Mouse (Mus musculus) limb, embryonic 14.5 days (tissue): ENCODE results near the gene Gpr84. TPM values are rescaled to one million over a fixed set of nuclear protein-coding genes. Genes with fewer than 3 reads are reported as not detected.

Experiments used
- ATAC-seq: fragments of 200-750 bp; cut with Nextera tagmentation; 2 replicates; pipeline ENCODE4 v1.8.0; 2017; ENCODE audit warnings: low read depth, moderate number of reproducible peaks, moderate TSS enrichment; ENCODE audit not compliant: low FRiP score
- DNase-seq: peaks from one replicate; pipeline ENCODE4 v3.0.0-alpha.2; 2015; ENCODE audit warnings: low spot score
- H3K27ac ChIP-seq: fragments of 300-500 bp; sonication (generic); replicated peaks from 2 replicates; pipeline ENCODE4 v1.5.1; 2014; ENCODE audit warnings: low read depth, mild to moderate bottlenecking, low read length, moderate library complexity, mixed read lengths
- H3K27me3 ChIP-seq: fragments of 300-500 bp; sonication (generic); 2 replicates; pipeline ENCODE4 v1.6.1; 2014; ENCODE audit warnings: low read length, mixed read lengths; ENCODE audit not compliant: control insufficient read depth, insufficient read depth
- H3K36me3 ChIP-seq: fragments of 300-500 bp; sonication (generic); 2 replicates; pipeline ENCODE4 v1.6.1; 2014; ENCODE audit warnings: mild to moderate bottlenecking, low read length, moderate library complexity, mixed read lengths; ENCODE audit not compliant: control insufficient read depth, insufficient read depth
- H3K4me1 ChIP-seq: fragments of 300-500 bp; sonication (generic); 2 replicates; pipeline ENCODE4 v1.6.1; 2014; ENCODE audit warnings: antibody characterized with exemption, low read length, mixed read lengths; ENCODE audit not compliant: control insufficient read depth, insufficient read depth
- H3K4me2 ChIP-seq: fragments of 300-500 bp; sonication (generic); replicated peaks from 2 replicates; pipeline ENCODE4 v1.6.1; 2014; ENCODE audit warnings: low read depth, mild to moderate bottlenecking, low read length, moderate library complexity; ENCODE audit not compliant: severe bottlenecking
- H3K4me3 ChIP-seq: fragments of 300-500 bp; sonication (generic); replicated peaks from 2 replicates; pipeline ENCODE4 v1.5.1; 2014; ENCODE audit warnings: low read length
- H3K9ac ChIP-seq: fragments of 300-500 bp; sonication (generic); 2 replicates; pipeline ENCODE4 v1.6.1; 2014; ENCODE audit warnings: mild to moderate bottlenecking, low read depth, low read length, moderate library complexity; ENCODE audit not compliant: severe bottlenecking
- H3K9me3 ChIP-seq: fragments of 300-500 bp; sonication (generic); 2 replicates; pipeline ENCODE4 v1.6.1; 2016; ENCODE audit warnings: low read length; ENCODE audit not compliant: control insufficient read depth
- POLR2A ChIP-seq: fragments of 200-500 bp; IDR thresholded peaks from 2 replicates; pipeline ENCODE4 v1.8.0; 2012; ENCODE audit warnings: inconsistent platforms, mild to moderate bottlenecking, moderate library complexity, borderline replicate concordance; ENCODE audit not compliant: insufficient read depth, insufficient read length; ENCODE audit errors: extremely low read depth
- WGBS: fragments of 180-500 bp; shearing (Covaris S2); extraction: QIAGEN DNeasy Blood & Tissue Kit; methylation state at CpG from one replicate; pipeline ENCODE4 v1.1.7; 2014; 5-methylcytosine and 5-hydroxymethylcytosine counted together
- polyA plus RNA-seq, 2 experiments: library from polyadenylated mRNA; depleted of rRNA in 1 of 2; stranded (reverse) in 1 of 2; unstranded in 1 of 2; fragments of >200 nt; fragmentation: Nextera tagmentation in 1 of 2; extraction: Ambion mirVana in 1 of 2; gene quantifications; 2 replicates each; pipeline versions ENCODE4 v1.2.1 to v1.2.3; 2012 to 2014

Gpr84 gene
- polyA plus RNA-seq, 2 experiments: 0.34 to 0.51 TPM

GRCm38 (mm10) chr15:103340786-103341185, 30.4 kb upstream of the Gpr84 start:
- ATAC-seq: no peak
- TF ChIP-seq POLR2A: no peak
- Histone ChIP-seq H3K4me2 (no peak overlapping the region), H3K9me3 (no peaks in the 10 kb centered on the region), H3K9ac (no peak overlapping the region), H3K4me3 (no peak overlapping the region), H3K27me3 (peaks cover 8% of the 10 kb centered on the region), H3K27ac (no peak overlapping the region), H3K4me1 (peaks cover 6% of the 10 kb centered on the region), H3K36me3 (peaks cover 23% of the 10 kb centered on the region)
- no peak for DNase-seq
- WGBS: 19% methylated on average over 4 of the region's 4 CpGs

GRCm38 (mm10) chr15:103339961-103340337, 29.5 kb upstream of the Gpr84 start, which contains the start of gene Zfp385a:
Gene Zfp385a, minus strand, starts transcription at chr15:103340093.
- no peak for TF ChIP-seq POLR2A
- Histone ChIP-seq H3K27me3 (peaks cover 8% of the 10 kb centered on the region), H3K4me3 (peak within 1 kb of the TSS; percentile 58), H3K36me3 (peaks cover 15% of the 10 kb centered on the region), H3K27ac (no peak within 1 kb of the TSS), H3K9me3 (no peaks in the 10 kb centered on the region), H3K4me1 (peaks cover 10% of the 10 kb centered on the region), H3K9ac (peak within 1 kb of the TSS; percentile 49), H3K4me2 (peak within 1 kb of the TSS; percentile 84)
- ATAC-seq (no peak), DNase-seq (no peak)
- 0% methylated on average over 10 of the region's 26 CpGs for WGBS

DNA sequence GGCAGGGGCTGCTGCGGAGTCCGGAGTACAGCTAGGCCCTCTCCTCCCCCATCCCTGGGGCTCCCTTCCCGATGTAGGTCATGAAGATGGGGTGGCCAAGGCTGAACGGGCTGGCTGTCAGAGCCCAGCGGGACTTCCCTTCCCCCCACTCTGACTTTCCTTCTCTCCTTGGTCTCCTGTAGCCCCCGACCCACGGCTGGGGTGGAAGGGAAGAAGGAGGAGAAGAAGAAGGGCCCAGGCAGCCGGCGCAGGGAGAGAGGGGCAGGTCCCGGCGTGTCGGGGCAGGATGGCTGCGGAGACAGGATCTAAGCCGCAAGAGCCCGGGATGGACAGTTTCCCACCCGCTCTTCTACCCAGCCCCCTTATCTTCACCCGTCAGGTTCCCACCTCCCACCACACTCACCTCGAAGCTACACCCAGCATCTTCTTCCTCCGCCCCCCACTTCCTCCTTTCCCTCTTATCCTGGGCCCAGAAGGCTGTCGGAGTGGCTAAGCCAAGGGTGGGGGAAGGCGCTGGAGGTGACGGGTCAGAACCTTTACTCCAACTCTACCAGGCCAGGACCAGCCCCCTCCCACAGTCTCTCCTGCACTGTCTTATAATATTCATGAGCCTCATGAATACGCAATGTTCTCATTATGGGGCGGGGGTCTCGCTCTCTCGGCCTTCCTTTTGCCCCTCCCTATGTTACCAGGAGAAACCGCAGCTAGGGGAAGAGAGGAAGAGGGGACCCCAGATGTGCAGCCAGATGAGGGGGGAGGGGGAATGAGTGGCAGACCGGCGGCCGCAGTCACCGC, 29.0 kb upstream of the Gpr84 start:
- DNase-seq: no peak
- Histone ChIP-seq H3K4me2 (peak overlapping the region; percentile 84), H3K9ac (peak overlapping the region; percentile 49), H3K27ac (no peak overlapping the region), H3K4me3 (peak overlapping the region; percentile 58), H3K9me3 (no peaks in the 10 kb centered on the region), H3K27me3 (peaks cover 8% of the 10 kb centered on the region), H3K4me1 (peaks cover 11% of the 10 kb centered on the region), H3K36me3 (peaks cover 9% of the 10 kb centered on the region)
- ATAC-seq: no peak
- no peak for TF ChIP-seq POLR2A
- 4% methylated on average over 20 of the region's 31 CpGs for WGBS

DNA sequence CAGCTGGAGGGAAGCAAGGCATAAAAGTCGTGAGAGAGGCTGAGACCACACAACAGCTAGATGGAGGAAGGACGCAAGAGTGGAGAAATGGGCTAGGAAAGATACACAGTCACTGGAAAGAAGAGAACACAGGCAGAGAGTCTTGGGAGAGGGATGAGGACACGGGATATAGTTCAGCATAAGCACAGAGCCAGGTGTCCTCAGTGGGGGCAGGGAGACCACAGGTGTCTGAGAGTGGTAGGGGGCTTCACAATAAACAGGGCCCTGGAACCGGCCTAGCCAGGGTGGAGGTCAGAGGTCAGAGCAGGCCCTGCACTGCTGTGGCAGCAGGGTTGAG, 28.4 kb upstream of the Gpr84 start:
- no peak for TF ChIP-seq POLR2A
- Histone ChIP-seq H3K27me3 (peaks cover 8% of the 10 kb centered on the region), H3K27ac (no peak overlapping the region), H3K36me3 (peaks cover 3% of the 10 kb centered on the region), H3K4me1 (peaks cover 14% of the 10 kb centered on the region), H3K9me3 (no peaks in the 10 kb centered on the region), H3K9ac (no peak overlapping the region), H3K4me3 (peak overlapping the region; percentile 58), H3K4me2 (peak overlapping the region; percentile 84; the same call in 1 of the 2 replicates)
- ATAC-seq: no peak
- no peak for DNase-seq
- WGBS: 37% methylated on average over 3 of the region's 4 CpGs

DNA sequence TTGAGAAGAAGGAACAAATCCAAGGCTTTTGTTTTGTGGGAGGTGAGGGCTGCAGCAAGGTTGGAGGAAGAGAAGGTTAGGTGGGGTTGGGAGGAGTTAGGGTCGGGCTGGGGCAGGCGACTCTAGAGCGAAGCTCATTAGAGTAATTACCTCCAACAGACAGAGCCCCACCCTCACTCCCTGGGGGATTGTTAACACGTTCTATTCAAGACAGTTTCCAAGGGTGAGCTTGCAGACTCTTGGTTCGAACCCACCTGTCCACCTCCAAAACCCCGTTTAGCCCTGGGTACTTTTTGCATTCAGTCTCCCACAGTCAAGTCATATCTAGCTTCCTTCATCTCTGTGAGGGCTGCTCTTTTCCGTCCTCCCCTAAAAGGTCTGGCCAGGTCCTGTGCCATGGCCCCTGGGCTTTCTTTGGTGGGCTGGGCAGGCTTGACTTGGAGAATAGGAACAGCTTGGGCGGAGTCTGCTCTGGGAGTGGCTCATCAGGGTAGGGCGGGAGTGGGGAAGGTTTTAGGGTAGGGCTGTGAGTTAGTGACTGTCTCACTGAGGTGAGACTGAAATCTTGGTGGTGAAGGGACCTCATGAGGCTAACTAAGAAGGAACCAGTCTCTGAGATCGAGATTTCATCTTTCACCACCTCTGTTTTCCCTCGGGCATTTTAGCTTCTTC, 26.7 kb upstream of the Gpr84 start:
- 13% methylated on average over 11 of the region's 11 CpGs for WGBS

More for the DNA sequence above, 26.7 kb upstream of the Gpr84 start:
- Histone ChIP-seq H3K9me3 (no peaks in the 10 kb centered on the region), H3K27me3 (peaks cover 8% of the 10 kb centered on the region), H3K4me3 (no peak overlapping the region), H3K4me2 (no peak overlapping the region), H3K4me1 (peaks cover 18% of the 10 kb centered on the region), H3K9ac (no peak overlapping the region), H3K36me3 (no peaks in the 10 kb centered on the region), H3K27ac (no peak overlapping the region)
- no peak for DNase-seq
- no peak for TF ChIP-seq POLR2A
- ATAC-seq: no peak
